Mouse (Mus musculus) left cerebral cortex, postnatal 10 days (tissue): ENCODE results near the gene Plekhs1. TPM values are rescaled to one million over a fixed set of nuclear protein-coding genes. Genes with fewer than 3 reads are reported as not detected.

Source experiments
- DNase-seq, 2 experiments: peaks; one replicate each; pipeline ENCODE4 v3.0.0; 2021 to 2022; ENCODE audit warnings: low spot score in 2 of 2, mixed read lengths in 1 of 2; ENCODE audit errors: extremely low spot score in 1 of 2
- intact Hi-C: fragments of 180-260 bp; cut with DNase I; formaldehyde crosslinking; loops from one replicate; pipeline ENCODE4 v1.15.1; 2025
- total RNA-seq, 2 experiments: library from RNA; stranded (reverse); gene quantifications; 2 replicates each; pipeline ENCODE4 v1.2.3; 2021

The Plekhs1 gene
- total RNA-seq, 2 experiments from 2014 or later, result 0.97 to 1.2 TPM

GRCm38 (mm10) chr19:56451867-56452266 lies 9.6 kb upstream of the Plekhs1 start:
- DNase-seq, result no peak
- intact Hi-C loops, result loop anchor here (2.0 kb wide), 1 partner anchor 19 kb away; no protein-coding TSS in a partner anchor

DNA sequence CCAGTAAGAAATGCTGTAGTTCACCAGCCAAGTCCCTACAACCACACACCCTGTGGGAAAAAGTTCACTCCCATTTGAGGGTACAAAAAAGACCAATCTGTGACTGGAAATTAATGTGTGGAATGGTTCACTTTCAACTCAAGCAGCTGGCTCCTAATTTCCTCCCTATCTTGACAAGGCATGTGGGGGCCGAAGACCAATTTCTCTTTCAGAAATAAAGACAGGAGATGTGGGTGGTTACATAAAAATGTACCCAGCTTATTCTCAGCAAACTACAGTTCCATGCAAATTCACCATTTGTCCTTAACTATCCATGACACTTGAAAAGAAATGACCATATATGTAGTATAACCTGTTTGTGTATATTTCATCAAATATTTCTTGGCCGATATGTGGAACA lies 9.0 kb upstream of the Plekhs1 start:
- DNase-seq, result no peak
- intact Hi-C loops, result no loop called here

DNA sequence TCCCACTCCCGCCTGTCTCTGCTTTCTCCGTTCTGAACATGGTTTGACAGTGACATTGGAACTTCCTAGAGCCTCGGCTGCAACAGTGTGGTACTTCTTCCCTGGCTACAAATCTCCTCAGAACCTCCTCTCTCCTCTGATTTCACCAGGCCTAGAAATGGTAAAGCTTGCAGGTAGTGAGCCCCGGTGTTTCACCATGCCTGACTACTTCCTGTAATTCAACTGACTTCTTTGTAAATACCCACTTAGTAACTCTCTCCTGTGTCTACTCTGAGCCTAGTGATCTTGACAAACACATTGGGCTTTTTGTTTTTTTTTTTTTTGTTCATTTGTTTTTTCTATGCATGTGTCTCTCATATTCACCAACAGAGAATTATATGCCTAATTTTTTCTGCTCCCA lies 6.6 kb upstream of the Plekhs1 start:
- intact Hi-C loops, result no loop called here
- DNase-seq, result no peak

GRCm38 (mm10) chr19:56455369-56455768 lies 6.1 kb upstream of the Plekhs1 start:
- intact Hi-C loops, result no loop called here
- no peak for DNase-seq

DNA sequence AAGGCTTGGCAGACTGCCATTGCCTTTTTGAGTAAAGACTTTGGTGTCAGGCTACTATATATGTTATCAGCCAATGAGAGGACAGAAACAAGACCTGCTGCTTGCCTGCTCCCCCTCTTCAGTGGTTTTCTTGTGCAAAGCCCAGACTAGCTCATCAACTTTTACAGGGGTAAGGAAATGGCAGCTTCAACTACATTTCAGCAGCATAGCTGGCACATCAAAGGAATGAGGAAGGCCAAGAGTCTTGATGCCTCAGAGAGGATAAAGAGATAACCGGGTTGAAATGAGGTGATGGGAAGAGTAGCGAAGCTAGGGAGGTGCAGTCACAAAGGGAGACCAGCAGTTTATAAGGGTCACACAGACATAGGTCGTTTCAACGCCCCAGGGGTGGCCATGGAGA lies 3.9 kb upstream of the Plekhs1 start:
- no peak for DNase-seq
- intact Hi-C loops, result no loop called here

DNA sequence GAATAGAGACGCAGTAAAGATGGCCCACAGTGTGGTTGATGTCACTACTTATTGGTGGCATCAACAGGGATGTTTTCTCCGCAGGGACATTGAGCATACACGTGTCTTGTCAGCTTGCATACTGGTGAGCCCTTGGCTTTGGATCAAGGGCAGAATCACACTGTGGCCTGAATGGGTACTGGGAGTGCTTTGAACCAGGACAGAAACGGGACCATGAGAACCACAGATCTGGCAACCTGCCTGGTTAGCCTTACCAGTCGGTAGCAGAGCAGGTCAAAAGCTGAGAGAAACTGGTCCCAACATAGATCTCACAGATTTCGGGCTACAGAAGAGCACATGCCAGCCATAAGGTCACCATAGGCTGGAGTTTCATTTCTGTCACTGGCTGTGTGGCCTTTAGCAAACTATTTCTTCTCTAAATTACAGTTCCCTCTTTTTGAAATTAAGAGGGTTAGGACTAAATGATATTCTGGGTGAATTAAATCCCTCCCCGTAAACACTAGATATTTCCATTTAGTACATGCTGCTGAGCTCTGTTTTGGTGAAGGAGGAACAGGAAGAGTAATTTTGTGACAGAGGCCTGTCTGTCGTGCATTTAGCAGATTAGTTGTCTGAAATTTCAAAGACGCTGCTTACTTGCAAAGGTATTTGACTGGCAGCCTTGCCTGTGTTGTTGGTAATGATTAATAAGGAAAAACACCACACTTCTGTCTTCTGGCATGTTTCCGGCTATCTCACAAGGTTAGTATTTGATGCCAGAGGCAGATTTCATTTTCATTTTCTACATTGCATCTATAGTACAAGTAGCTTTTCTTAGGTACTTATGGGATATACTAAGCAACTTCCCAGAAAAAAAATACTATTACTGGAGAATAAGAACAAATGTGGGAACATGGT lies 2.0 kb upstream of the Plekhs1 start:
- intact Hi-C loops, result no loop called here

DNA sequence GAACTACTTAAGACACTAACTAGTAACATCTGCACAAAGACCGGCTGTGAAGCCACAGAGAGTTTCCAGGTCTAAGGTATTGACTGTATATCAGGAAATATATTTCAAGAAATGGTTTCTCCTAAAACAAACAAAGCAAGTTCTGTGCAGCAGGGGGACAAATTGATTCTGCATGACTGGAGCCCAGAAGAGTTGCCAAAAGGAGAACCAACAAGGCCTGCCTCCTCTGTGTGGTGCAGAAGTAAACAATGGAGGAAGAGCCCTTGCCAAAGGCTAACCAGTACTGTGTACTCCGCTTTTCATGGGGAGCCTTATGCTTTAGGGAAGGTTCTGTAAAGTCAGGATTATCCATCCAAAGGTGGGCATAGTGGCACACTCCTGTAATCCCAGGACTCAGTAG lies 1.2 kb upstream of the Plekhs1 start:
- DNase-seq, result no peak
- intact Hi-C loops, result no loop called here

More for the DNA sequence above, 2.0 kb upstream of the Plekhs1 start:
- no peak for DNase-seq

DNA sequence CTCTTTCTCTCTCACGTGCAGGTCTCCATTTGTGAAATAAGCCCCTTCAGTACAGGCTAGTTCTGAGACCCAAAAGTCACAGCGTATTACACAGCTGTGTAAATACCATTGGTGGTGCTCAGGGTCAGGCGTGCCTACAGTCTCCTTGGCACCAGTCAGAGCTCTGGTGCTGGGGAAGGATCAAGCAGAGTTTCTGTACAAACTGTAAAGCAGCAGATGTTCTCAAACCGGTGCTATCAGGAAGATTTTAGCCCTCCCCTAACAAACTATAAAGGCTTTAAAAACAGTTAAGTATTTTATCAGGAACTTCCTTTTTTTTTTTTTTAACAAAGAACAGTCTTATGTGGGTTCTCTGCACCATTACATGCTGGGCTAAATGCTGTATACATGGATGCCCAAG lies 1.3 kb downstream of the Plekhs1 start:
- no peak for DNase-seq
- intact Hi-C loops, result no loop called here

DNA sequence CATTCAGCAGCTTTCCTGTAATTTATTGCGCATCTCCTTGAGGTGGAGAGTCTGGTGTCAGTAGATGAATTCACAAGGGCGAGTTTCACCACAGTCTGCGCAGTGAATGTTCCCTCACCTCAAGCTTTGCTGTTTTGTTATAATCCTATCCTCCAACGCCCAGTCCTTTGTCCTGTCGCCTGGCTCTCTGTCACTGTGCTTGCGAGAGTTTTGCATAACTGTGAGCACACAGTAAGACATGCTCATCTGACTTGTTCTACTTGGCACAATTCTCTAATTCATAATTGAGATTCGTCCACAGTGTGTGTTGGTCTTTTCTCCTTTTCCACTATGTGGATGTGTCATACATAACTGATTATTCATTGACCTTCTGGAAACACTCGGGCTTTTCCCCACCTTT lies 5.0 kb downstream of the Plekhs1 start:
- intact Hi-C loops, result no loop called here
- no peak for DNase-seq

GRCm38 (mm10) chr19:56470286-56471020 lies 9.0 kb downstream of the Plekhs1 start:
- no peak for DNase-seq
- intact Hi-C loops, result loop anchor here (2.0 kb wide), 1 partner anchor 20 kb away; no protein-coding TSS in a partner anchor

- no peak for DNase-seq
- intact Hi-C loops, result loop anchor here (2.0 kb wide), 1 partner anchor 21 kb away; no protein-coding TSS in a partner anchor
Measured at GRCm38 (mm10) chr19:56471934-56472333, 10.5 kb downstream of the Plekhs1 start.

DNA sequence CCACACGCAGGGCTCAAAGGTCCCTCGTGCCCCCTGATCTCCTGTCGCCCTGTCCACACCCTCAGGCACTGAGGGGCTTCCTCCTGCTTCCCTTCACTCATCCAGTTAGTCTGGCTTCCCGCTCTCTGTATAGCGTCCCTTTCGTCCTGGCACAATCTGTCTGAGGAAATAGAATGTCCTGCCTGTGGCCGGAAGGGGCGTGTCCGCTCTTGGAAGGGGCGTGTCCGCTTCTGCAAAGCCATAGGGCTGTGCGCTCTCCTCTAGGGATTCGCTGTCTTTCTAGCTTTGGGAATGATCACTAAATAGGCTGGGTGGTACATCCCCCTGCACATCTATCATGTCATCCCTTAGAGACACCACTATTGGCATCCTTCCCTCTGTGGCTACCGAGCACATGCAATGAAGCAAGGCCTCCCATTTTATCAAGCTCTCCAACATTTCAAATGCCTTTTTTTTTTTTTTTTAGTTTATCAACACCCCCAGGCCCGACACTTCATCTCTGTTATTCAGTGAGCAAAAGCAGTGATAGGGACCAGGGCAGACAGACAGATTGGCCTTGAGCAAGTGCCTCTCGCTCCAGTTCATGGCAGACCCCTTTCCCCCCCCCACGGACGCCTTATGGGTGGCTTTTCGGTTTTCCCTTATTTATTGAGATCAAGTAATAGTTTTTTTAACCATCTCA lies 13.6 kb downstream of the Plekhs1 start:
- intact Hi-C loops, result no loop called here

DNA sequence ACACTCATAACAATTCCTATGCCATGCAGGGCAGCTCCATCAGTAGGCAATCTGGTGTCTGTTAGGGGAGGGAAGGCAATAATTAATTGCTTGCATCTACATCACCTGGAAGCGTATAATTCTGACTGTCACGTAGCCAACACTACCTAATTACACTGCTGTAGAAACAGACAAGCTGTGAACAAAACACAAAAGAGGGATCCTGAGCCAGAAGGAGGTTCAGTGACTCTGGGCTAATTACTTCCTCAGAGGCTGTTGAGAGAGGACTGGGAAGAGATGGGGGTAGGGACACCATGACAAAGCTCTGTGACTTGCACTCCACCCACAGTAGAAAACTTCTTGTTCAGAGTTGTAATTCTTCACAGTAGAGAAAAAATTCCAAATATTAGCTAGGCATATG lies 15.1 kb downstream of the Plekhs1 start:
- DNase-seq, result no peak
- intact Hi-C loops, result no loop called here

More for the DNA sequence above, 13.6 kb downstream of the Plekhs1 start:
- DNase-seq, result peak in 1 of 2 experiments; percentile 51

GRCm38 (mm10) chr19:56477253-56477652 lies 15.8 kb downstream of the Plekhs1 start:
- no peak for DNase-seq
- intact Hi-C loops, result no loop called here

GRCm38 (mm10) chr19:56477832-56478231 lies 16.4 kb downstream of the Plekhs1 start:
- DNase-seq, result no peak
- intact Hi-C loops, result no loop called here

DNA sequence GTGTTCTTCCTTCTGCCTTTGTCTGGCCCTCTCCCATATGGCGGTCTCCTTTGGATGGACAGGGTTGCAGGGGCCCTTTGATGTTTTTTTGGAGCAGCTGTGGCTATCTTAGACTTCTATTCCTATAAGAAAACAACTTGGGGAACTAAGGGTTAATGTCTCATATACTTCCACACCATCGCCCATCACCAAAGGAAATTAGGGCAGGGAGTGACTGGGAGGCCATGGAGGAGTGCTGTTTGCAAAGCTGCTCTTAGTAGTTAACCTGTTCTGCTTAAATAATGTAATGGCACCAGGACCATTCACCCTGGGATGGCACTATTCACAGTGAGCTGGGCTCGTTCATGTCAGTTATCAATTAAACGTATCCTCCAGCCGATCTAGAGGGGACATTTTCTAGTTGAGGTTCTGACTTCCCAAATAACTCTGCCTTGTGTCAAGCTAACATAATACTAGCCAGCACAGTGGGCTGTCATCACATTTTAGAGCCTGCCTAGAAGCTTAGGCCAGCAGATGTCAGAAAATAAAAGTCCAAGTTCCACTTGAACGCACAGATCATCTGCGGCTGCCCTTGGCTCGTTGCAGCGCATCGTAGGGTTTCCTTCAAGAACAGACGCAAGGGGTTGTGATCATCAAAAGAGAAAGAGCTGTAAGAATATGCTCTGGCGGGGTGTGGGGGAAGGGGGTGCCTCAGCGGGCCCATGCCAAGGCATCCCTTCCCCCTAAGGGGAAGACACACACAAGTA lies 23.4 kb downstream of the Plekhs1 start:
- DNase-seq, result no peak
- intact Hi-C loops, result no loop called here

GRCm38 (mm10) chr19:56485376-56486271 lies 24.2 kb downstream of the Plekhs1 start:
- no peak for DNase-seq
- intact Hi-C loops, result no loop called here

DNA sequence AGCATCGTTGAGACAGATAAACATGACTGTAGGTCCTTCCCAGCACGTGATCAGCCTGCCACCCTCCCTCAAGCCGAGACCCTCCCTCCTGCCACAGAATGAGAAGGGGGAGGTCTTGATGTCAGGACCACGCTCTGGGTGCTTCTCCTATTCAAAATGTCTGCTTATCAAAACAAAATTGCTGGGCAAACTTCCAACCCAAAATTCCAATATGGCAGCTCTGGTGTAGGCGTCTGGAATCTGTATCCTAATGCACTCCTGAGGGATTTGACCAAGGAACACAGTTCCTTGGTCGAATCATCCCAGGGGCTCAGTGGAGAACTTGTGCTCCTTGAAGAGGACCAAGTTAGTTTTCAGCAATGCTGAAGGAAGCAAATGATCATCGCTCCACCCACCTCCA lies 25.5 kb downstream of the Plekhs1 start:
- no peak for DNase-seq
- intact Hi-C loops, result no loop called here
